In genomic region chr14:75976107-75976506, GRCm38 (mm10) we compare ENCODE assay signal across 20 mouse cellular contexts. TPM values are rescaled to one million over a fixed set of nuclear protein-coding genes. Genes with fewer than 3 reads are reported as not detected.
DNase-seq lines count a peak whose midpoint lies in the region; ATAC-seq and TF ChIP-seq lines count a peak whose summit lies in the region.
"Had no signal": no experiment of that assay in that cellular context is flagged by ENCODE, and none has a peak within 500 bp of the region (broad histone marks: within the 10 kb centered on the region; RNA-seq: fewer than 3 reads in every experiment).

No protein-coding gene starts in this region.

- H3K4me3 ChIP-seq in G1E (ENCODE audit: low read depth, low read length): no peak overlapping the region
- H3K4me3 ChIP-seq in liver, embryonic 13.5 days (replicated peaks): no peak overlapping the region
- H3K4me3 ChIP-seq in liver, postnatal 0 days (ENCODE audit: low read depth, low read length): no peak overlapping the region
- no peak overlapping the region for H3K4me3 ChIP-seq in heart, embryonic 11.5 days (ENCODE audit: low read depth, low read length)
- H3K4me3 ChIP-seq: embryonic facial prominence, embryonic 12.5 days; forebrain, embryonic 15.5 days; heart, adult 2 months; heart, embryonic 12.5 days; hindbrain, embryonic 15.5 days had no signal

- TF ChIP-seq CTCF in G1E (IDR thresholded peaks at IDR 0.05; ENCODE audit: low read depth, low read length): no peak
- no peak for TF ChIP-seq CTCF in liver, postnatal 0 days (IDR thresholded peaks at IDR 0.05; ENCODE audit: low read depth)

- peaks cover 38% of the 10 kb centered on the region for H3K36me3 ChIP-seq in G1E (replicated peaks)
- H3K36me3 ChIP-seq in liver, embryonic 13.5 days: no peaks in the 10 kb centered on the region
- H3K36me3 ChIP-seq in liver, postnatal 0 days (replicated peaks; ENCODE audit: insufficient read depth, low read length): 0 out of 2 replicates have a peak, but pooled peaks cover 3% of the 10 kb centered on the region
- no peaks in the 10 kb centered on the region for H3K36me3 ChIP-seq in heart, embryonic 11.5 days (ENCODE audit: control insufficient read depth, insufficient read depth, low read length)
- H3K36me3 ChIP-seq: embryonic facial prominence, embryonic 12.5 days; forebrain, embryonic 15.5 days; heart, embryonic 12.5 days; hindbrain, embryonic 15.5 days had no signal

- TF ChIP-seq EP300 in liver, postnatal 0 days (IDR thresholded peaks at IDR 0.05; ENCODE audit: low read depth): no peak

- H3K27me3 ChIP-seq in G1E (ENCODE audit: insufficient read depth, low read length): no peaks in the 10 kb centered on the region
- no peaks in the 10 kb centered on the region for H3K27me3 ChIP-seq in liver, embryonic 13.5 days
- no peaks in the 10 kb centered on the region for H3K27me3 ChIP-seq in liver, postnatal 0 days (ENCODE audit: insufficient read depth, low read length)
- no peaks in the 10 kb centered on the region for H3K27me3 ChIP-seq in heart, embryonic 11.5 days (ENCODE audit: control insufficient read depth, insufficient read depth, low read length)
- H3K27me3 ChIP-seq: embryonic facial prominence, embryonic 12.5 days; forebrain, embryonic 15.5 days; heart, embryonic 12.5 days; hindbrain, embryonic 15.5 days had no signal

- ATAC-seq in G1E (ENCODE audit: extremely low read depth, insufficient number of reproducible peaks, low FRiP score, poor library complexity, severe bottlenecking): peak; percentile 28
- peak; percentile 84 for ATAC-seq in liver, embryonic 13.5 days (ENCODE audit: low read depth)
- peak; percentile 41; the same call in 1 of the 2 replicates for ATAC-seq in liver, postnatal 0 days
- ATAC-seq in heart, embryonic 11.5 days (replicated peaks; ENCODE audit: insufficient number of reproducible peaks, low FRiP score, low TSS enrichment): no peak
- ATAC-seq in CD4-positive, CD25-positive, alpha-beta regulatory T cell, adult 4 months: no peak
- ATAC-seq: forebrain, embryonic 15.5 days had no signal

- no peaks in the 10 kb centered on the region for H3K9me3 ChIP-seq in G1E (replicated peaks)
- no peaks in the 10 kb centered on the region for H3K9me3 ChIP-seq in liver, embryonic 13.5 days (replicated peaks)
- no peaks in the 10 kb centered on the region for H3K9me3 ChIP-seq in liver, postnatal 0 days (ENCODE audit: low read length)
- no peaks in the 10 kb centered on the region for H3K9me3 ChIP-seq in heart, embryonic 11.5 days (replicated peaks; ENCODE audit: control insufficient read depth, low read length)
- H3K9me3 ChIP-seq: embryonic facial prominence, embryonic 12.5 days; forebrain, embryonic 15.5 days; heart, embryonic 12.5 days; hindbrain, embryonic 15.5 days had no signal

- H3K4me2 ChIP-seq in liver, embryonic 13.5 days: no peak overlapping the region
- no peak overlapping the region for H3K4me2 ChIP-seq in liver, postnatal 0 days (ENCODE audit: low read depth, low read length)
- H3K4me2 ChIP-seq in heart, embryonic 11.5 days: no peak overlapping the region
- H3K4me2 ChIP-seq: embryonic facial prominence, embryonic 12.5 days; forebrain, embryonic 15.5 days; heart, embryonic 12.5 days; hindbrain, embryonic 15.5 days had no signal

- H3K27ac ChIP-seq in liver, embryonic 13.5 days: no peak overlapping the region
- no peak overlapping the region for H3K27ac ChIP-seq in liver, postnatal 0 days (ENCODE audit: low read depth)
- H3K27ac ChIP-seq in heart, embryonic 11.5 days (ENCODE audit: low read depth, low read length): no peak overlapping the region
- H3K27ac ChIP-seq: embryonic facial prominence, embryonic 12.5 days; forebrain, embryonic 15.5 days; heart, adult 2 months; hindbrain, embryonic 15.5 days had no signal

- peak; percentile 7 for DNase-seq in CD4-positive helper T cell, adult 2 months (ENCODE audit: low read depth, low spot score)
- DNase-seq in G1E (ENCODE audit: low spot score): no peak
- DNase-seq in liver, embryonic 13.5 days: peak; percentile 3
- no peak for DNase-seq in liver, postnatal 0 days
- DNase-seq in spleen, postnatal 36 days (ENCODE audit: low spot score in 2 of 2): no peak
- DNase-seq: adrenal gland, adult 8-10 months; adrenal gland, postnatal 36 days; cerebellum, adult 11-12 months; cerebellum, adult 9-10 months; cerebellum, postnatal 25 days; gastrocnemius, postnatal 10 days; heart, adult 2 months; heart, postnatal 36 days had no signal

- 24% methylated on average over 3 of the region's 3 CpGs for WGBS in liver, embryonic 13.5 days (ENCODE audit: insufficient replicate concordance)
- 46% methylated on average over 3 of the region's 3 CpGs for WGBS in liver, postnatal 0 days (ENCODE audit: insufficient replicate concordance)
- WGBS in heart, embryonic 11.5 days (ENCODE audit: insufficient replicate concordance): 22% methylated on average over 3 of the region's 3 CpGs

- no peak overlapping the region for H3K9ac ChIP-seq in liver, embryonic 13.5 days
- no peak overlapping the region for H3K9ac ChIP-seq in liver, postnatal 0 days (replicated peaks)
- no peak overlapping the region for H3K9ac ChIP-seq in heart, embryonic 11.5 days (ENCODE audit: low read depth, low read length)
- H3K9ac ChIP-seq: embryonic facial prominence, embryonic 12.5 days; forebrain, embryonic 15.5 days; heart, embryonic 12.5 days; hindbrain, embryonic 15.5 days had no signal

- H3K4me1 ChIP-seq in G1E (ENCODE audit: insufficient read depth, low read depth, low read length): peaks cover 17% of the 10 kb centered on the region
- peaks cover 26% of the 10 kb centered on the region for H3K4me1 ChIP-seq in liver, embryonic 13.5 days (replicated peaks)
- no peaks in the 10 kb centered on the region for H3K4me1 ChIP-seq in liver, postnatal 0 days (ENCODE audit: insufficient read depth)
- H3K4me1 ChIP-seq in heart, embryonic 11.5 days (ENCODE audit: control insufficient read depth, insufficient read depth, low read length): peaks cover 2% of the 10 kb centered on the region; the same call in 1 of the 2 replicates
- H3K4me1 ChIP-seq: forebrain, embryonic 15.5 days; heart, embryonic 12.5 days; hindbrain, embryonic 15.5 days had no signal

RNA-seq across cellular contexts. Expression of gene Kctd4, which starts 21.3 kb away (rescaled TPM):
- total RNA-seq in G1E (2014; fragmentation: Nextera tagmentation): not detected in 2 replicates
- 0.06 and 0.11 TPM in 2 replicates for total RNA-seq in G1E (2017)
- not detected in 2 replicates for polyA plus RNA-seq in G1E (2012)
- polyA plus RNA-seq in liver, embryonic 13.5 days (2015; fragmentation: Nextera tagmentation; extraction: Ambion mirVana): 0.10 and 0.21 TPM in 2 replicates
- polyA plus RNA-seq in liver, postnatal 0 days (2015; fragmentation: Nextera tagmentation; extraction: Ambion mirVana): 0.06 and 0.18 TPM in 2 replicates
- polyA plus RNA-seq in heart, embryonic 11.5 days (2014; fragmentation: Nextera tagmentation; extraction: Ambion mirVana): 0.13 and 0.50 TPM in 2 replicates
- 1 to 10 TPM; 1.4 to 3.3 TPM for polyA plus RNA-seq in CD4-positive, CD25-positive, alpha-beta regulatory T cell, adult 4 months (2017; shearing (Covaris generic))
- total RNA-seq: adrenal gland, postnatal 36 days; heart, adult 2 months; heart, postnatal 36 days had no signal
- polyA plus RNA-seq: gonadal fat pad, adult 2 months; heart, adult 2 months had no signal

RNA-seq across cellular contexts. Expression of gene Gtf2f2, which starts 34.6 kb away (rescaled TPM):
- total RNA-seq in G1E (2014; fragmentation: Nextera tagmentation) (32.7 and 33.3 TPM in 2 replicates), G1E (2017) (49.5 and 53.3 TPM in 2 replicates)
- polyA plus RNA-seq in G1E (2012): 9.1 TPM in 2 replicates
- 35.3 and 37.3 TPM in 2 replicates for polyA plus RNA-seq in liver, embryonic 13.5 days (2015; fragmentation: Nextera tagmentation; extraction: Ambion mirVana)
- 15.1 and 16.1 TPM in 2 replicates for polyA plus RNA-seq in liver, postnatal 0 days (2015; fragmentation: Nextera tagmentation; extraction: Ambion mirVana)
- 34.7 and 36.7 TPM in 2 replicates for polyA plus RNA-seq in heart, embryonic 11.5 days (2014; fragmentation: Nextera tagmentation; extraction: Ambion mirVana)
- polyA plus RNA-seq in CD4-positive, CD25-positive, alpha-beta regulatory T cell, adult 4 months (2017; shearing (Covaris generic)): 10 to 100 TPM; 40.8 to 42.2 TPM

Comparison
In these comparisons a context has a peak if more than half of its experiments do, and no peak if none do; other contexts are left out.
1. DNase-seq: peak in CD4-positive helper T cell, adult 2 months (single experiment) and liver, embryonic 13.5 days (single experiment); none in G1E (single experiment), liver, postnatal 0 days (single experiment) and spleen, postnatal 36 days (0 of 2).
2. ATAC-seq: peak in G1E (single experiment), liver, embryonic 13.5 days (single experiment) and liver, postnatal 0 days (single experiment); none in heart, embryonic 11.5 days (single experiment) and CD4-positive, CD25-positive, alpha-beta regulatory T cell, adult 4 months (single experiment).